Mouse (Mus musculus) midbrain, postnatal 0 days (tissue): Measurements from ENCODE around the gene Fam229b. TPM values are rescaled to one million over a fixed set of nuclear protein-coding genes. Genes with fewer than 3 reads are reported as not detected.
A peak's percentile ranks its signal among the peaks of the same experiment; 100 is the strongest.

Experiments
- ATAC-seq: fragments of 200-750 bp; cut with Nextera tagmentation; 2 replicates; pipeline ENCODE4 v1.8.0; 2017; ENCODE audit warnings: moderate number of reproducible peaks, mild to moderate bottlenecking, moderate TSS enrichment, moderate library complexity; ENCODE audit not compliant: low FRiP score
- DNase-seq: peaks from one replicate; pipeline ENCODE4 v3.0.0-alpha.2; 2015; ENCODE audit warnings: low spot score
- H3K27ac ChIP-seq: fragments of 300-500 bp; sonication (generic); 2 replicates; pipeline ENCODE4 v1.5.1; 2014; ENCODE audit warnings: low read depth, mild to moderate bottlenecking, low read length, mixed read lengths
- H3K27me3 ChIP-seq: fragments of 300-500 bp; sonication (generic); 2 replicates; pipeline ENCODE4 v1.6.1; 2014; ENCODE audit warnings: low read length, control low read depth, mixed read lengths; ENCODE audit not compliant: insufficient read depth
- H3K36me3 ChIP-seq: fragments of 300-500 bp; sonication (generic); 2 replicates; pipeline ENCODE4 v1.6.1; 2014; ENCODE audit warnings: low read length, control low read depth, mixed read lengths; ENCODE audit not compliant: insufficient read depth
- H3K4me1 ChIP-seq: fragments of 300-500 bp; sonication (generic); 2 replicates; pipeline ENCODE4 v1.6.1; 2014; ENCODE audit warnings: mild to moderate bottlenecking, control low read depth, antibody characterized with exemption, low read length, mixed read lengths; ENCODE audit not compliant: insufficient read depth
- H3K4me2 ChIP-seq: fragments of 300-500 bp; sonication (generic); 2 replicates; pipeline ENCODE4 v1.6.1; 2014; ENCODE audit warnings: low read depth, mild to moderate bottlenecking, low read length, mixed read lengths; ENCODE audit not compliant: poor library complexity, severe bottlenecking
- H3K4me3 ChIP-seq: fragments of 300-500 bp; sonication (generic); 2 replicates; pipeline ENCODE4 v1.5.1; 2014; ENCODE audit warnings: low read depth, mild to moderate bottlenecking, low read length, moderate library complexity
- H3K9ac ChIP-seq: fragments of 300-500 bp; sonication (generic); replicated peaks from 2 replicates; pipeline ENCODE4 v1.6.1; 2014; ENCODE audit warnings: mild to moderate bottlenecking, low read length, moderate library complexity, mixed read lengths; ENCODE audit not compliant: poor library complexity, severe bottlenecking
- H3K9me3 ChIP-seq: fragments of 300-500 bp; sonication (generic); 2 replicates; pipeline ENCODE4 v1.6.1; 2016; ENCODE audit warnings: low read length, control low read depth
- CTCF ChIP-seq: IDR thresholded peaks from 2 replicates; pipeline ENCODE4 v1.5.1; 2016; ENCODE audit warnings: antibody characterized with exemption, mild to moderate bottlenecking
- WGBS: fragments of 180-500 bp; shearing (Covaris S2); extraction: QIAGEN DNeasy Blood & Tissue Kit; methylation state at CpG from one replicate; pipeline ENCODE4 v1.1.7; 2014; 5-methylcytosine and 5-hydroxymethylcytosine counted together
- polyA plus RNA-seq: library from polyadenylated mRNA; unstranded; fragments of >200 nt; fragmentation: Nextera tagmentation; extraction: Ambion mirVana; gene quantifications from 2 replicates; pipeline ENCODE4 v1.2.1, GENCODE M21; 2015
- total RNA-seq: library from RNA; depleted of rRNA; stranded (reverse); fragments of >200 nt; gene quantifications from 2 replicates; pipeline ENCODE4 v1.2.3, GENCODE M21; 2014

Fam229b gene
- total and polyA plus RNA-seq, 2 experiments from 2014 or later: 15.3 to 44.6 TPM

- under 1% methylated on average over 19 of the region's 19 CpGs for WGBS
- Histone ChIP-seq H3K9ac (peak overlapping the region; percentile 74), H3K4me2 (peak overlapping the region; percentile 63), H3K27ac (peak overlapping the region; percentile 99), H3K27me3 (no peaks in the 10 kb centered on the region), H3K4me1 (peaks cover 9% of the 10 kb centered on the region), H3K36me3 (no peaks in the 10 kb centered on the region), H3K9me3 (no peaks in the 10 kb centered on the region), H3K4me3 (peak overlapping the region; percentile 38)
- peak; percentile 93 for ATAC-seq
- DNase-seq: peak; percentile 96
- peak; percentile 99 for TF ChIP-seq CTCF
Observed at GRCm38 (mm10) chr10:39171134-39171533, 37.4 kb upstream of the Fam229b start.

DNA sequence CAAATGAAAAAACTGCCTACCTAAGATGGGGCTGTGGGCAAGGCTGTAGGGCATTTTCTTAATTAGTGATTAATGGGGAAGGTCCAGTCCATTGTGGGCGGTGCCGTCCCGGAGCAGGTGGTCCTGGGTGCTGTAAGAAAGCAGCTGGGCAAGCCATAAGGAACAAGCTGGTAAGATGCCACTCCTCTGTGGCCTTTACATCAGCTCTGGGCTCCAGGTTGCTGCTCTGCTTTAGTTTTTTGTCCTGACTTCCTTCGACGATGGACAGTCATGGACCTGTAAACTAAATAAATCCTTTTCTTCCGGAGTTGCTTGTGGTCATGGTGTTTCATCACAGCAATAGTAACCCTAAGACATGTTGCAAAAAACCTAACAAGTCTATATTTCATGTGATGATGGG is 37.0 kb upstream of the Fam229b start:
- no peaks in the 10 kb centered on the region for H3K36me3 ChIP-seq
- 0 out of 2 replicates have a peak overlapping the region, but pooled peaks have one; percentile 50 for H3K9ac ChIP-seq
- 10% methylated on average over 6 of the region's 6 CpGs for WGBS
- no peak for TF ChIP-seq CTCF
- DNase-seq (no peak), ATAC-seq (peak; percentile 0; the same call in 1 of the 2 replicates)
- no peaks in the 10 kb centered on the region for H3K27me3 ChIP-seq
- H3K9me3 ChIP-seq: no peaks in the 10 kb centered on the region
- H3K27ac ChIP-seq: peak overlapping the region; percentile 57
- H3K4me3 ChIP-seq: peak overlapping the region; percentile 8; the same call in 1 of the 2 replicates
- H3K4me1 ChIP-seq: peaks cover 9% of the 10 kb centered on the region
- peak overlapping the region; percentile 63 for H3K4me2 ChIP-seq

DNA sequence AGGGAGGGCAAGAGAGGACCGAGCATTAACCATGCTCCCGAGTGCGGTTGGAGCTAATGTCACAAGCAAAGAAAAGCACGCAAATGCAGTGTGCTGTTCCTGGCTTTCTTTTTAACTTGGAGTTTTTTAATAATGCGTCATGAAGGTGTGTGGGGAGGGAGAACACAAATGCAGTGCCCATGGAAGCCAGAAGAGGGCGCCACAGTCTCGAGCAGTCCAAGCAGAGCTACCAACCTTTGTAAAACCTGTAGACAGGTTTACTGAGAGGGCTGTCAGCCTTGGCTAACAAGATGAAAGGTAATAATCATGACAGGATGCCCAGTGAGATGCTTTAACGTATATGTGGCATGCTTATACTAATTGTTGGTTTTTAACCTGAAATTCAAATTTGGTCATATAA is 36.5 kb upstream of the Fam229b start:
- 0 out of 2 replicates have a peak, but pooled peaks have one; percentile 17 for ATAC-seq
- WGBS: 5% methylated on average over 8 of the region's 8 CpGs
- Histone ChIP-seq H3K36me3 (no peaks in the 10 kb centered on the region), H3K4me2 (peak overlapping the region; percentile 63), H3K4me3 (no peak overlapping the region), H3K4me1 (peaks cover 13% of the 10 kb centered on the region), H3K9me3 (no peaks in the 10 kb centered on the region), H3K27ac (peak overlapping the region; percentile 57), H3K9ac (peak overlapping the region; percentile 19; the same call in 1 of the 2 replicates), H3K27me3 (no peaks in the 10 kb centered on the region)
- TF ChIP-seq CTCF: peak; percentile 95
- DNase-seq: peak; percentile 83

DNA sequence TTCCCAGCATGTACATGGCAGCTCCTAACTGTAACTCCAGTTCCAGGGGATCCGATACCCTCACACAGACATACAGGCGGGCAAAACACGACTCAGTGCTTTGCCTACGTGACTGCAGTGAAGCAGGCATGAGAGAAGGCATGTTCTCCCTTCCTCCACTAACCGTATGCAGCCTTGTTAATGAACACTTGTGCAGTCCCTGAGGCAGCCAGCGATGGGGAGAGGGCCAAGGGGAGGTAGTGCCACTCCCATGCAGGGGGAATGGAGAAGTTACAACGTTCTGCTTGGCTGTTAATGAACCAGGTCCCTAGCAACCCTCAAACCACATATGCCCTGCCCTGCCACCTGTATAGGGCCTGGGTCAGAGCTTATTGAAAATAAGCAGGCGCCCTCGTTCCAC is 35.9 kb upstream of the Fam229b start:
- H3K27me3 ChIP-seq: no peaks in the 10 kb centered on the region
- H3K4me3 ChIP-seq: no peak overlapping the region
- 0 out of 2 replicates have a peak overlapping the region, but pooled peaks have one; percentile 18 for H3K27ac ChIP-seq

DNA sequence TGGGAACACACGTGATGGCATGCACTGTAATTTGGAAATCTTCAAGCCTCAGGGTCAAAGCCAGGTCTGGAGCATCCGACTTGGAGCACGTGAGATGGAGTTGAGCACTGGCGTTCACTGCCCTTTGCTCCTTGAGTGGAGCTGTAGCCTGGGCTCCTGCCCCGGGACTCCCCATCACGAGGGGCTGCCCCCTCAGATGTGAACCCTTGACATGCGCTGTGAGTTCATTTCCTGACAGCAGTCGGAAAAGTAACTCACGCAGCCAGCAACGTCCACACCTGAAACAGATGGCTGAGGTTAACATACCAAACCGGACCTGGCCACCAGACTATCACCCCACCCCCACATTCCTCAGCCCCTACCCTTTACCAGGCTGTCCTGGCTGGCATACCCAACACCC is 33.9 kb upstream of the Fam229b start:
- ATAC-seq (no peak), DNase-seq (no peak)
- Histone ChIP-seq H3K36me3 (no peaks in the 10 kb centered on the region), H3K4me1 (peaks cover 15% of the 10 kb centered on the region), H3K9ac (no peak overlapping the region), H3K4me3 (no peak overlapping the region), H3K27me3 (no peaks in the 10 kb centered on the region), H3K9me3 (no peaks in the 10 kb centered on the region), H3K4me2 (no peak overlapping the region), H3K27ac (no peak overlapping the region)
- WGBS: 91% methylated on average over 11 of the region's 11 CpGs
- TF ChIP-seq CTCF: no peak

More for the DNA sequence above, 35.9 kb upstream of the Fam229b start:
- no peak for TF ChIP-seq CTCF
- H3K4me1 ChIP-seq: peaks cover 15% of the 10 kb centered on the region
- peak overlapping the region; percentile 23 for H3K4me2 ChIP-seq
- H3K9ac ChIP-seq: peak overlapping the region; percentile 19; the same call in 1 of the 2 replicates
- DNase-seq (no peak), ATAC-seq (no peak)
- H3K9me3 ChIP-seq: no peaks in the 10 kb centered on the region
- no peaks in the 10 kb centered on the region for H3K36me3 ChIP-seq
- 47% methylated on average over 9 of the region's 9 CpGs for WGBS

DNA sequence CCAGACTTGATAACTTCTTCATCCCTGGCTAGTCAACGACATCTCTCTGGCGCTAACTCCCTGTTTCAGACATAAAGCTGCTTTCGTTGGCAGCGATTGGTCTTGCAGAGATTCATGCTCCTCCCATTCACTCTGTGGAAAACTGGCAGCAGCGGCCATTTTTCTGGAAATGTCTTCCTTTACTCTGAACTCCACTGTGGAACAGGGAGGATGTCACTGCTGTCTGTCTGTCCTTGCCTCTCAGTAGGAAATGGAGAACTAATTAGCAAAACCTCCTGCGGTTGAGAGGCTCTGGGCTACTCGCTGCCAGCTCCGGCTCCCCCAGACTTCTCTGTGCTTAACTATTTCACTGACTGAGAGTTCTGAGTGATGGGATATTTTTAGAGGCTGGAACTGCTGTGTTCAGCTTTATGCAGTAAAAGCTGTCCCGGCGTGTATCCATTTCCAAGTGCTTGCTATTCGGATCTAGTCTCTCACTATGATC is 32.0 kb upstream of the Fam229b start:
- 4% methylated on average over 11 of the region's 11 CpGs for WGBS

More for the DNA sequence above, 32.0 kb upstream of the Fam229b start:
- H3K9ac ChIP-seq: peak overlapping the region; percentile 63
- no peak for TF ChIP-seq CTCF
- DNase-seq (peak; percentile 90), ATAC-seq (peak; percentile 66)
- peaks cover 12% of the 10 kb centered on the region for H3K4me1 ChIP-seq
- H3K27me3 ChIP-seq: no peaks in the 10 kb centered on the region
- H3K27ac ChIP-seq: peak overlapping the region; percentile 93
- H3K9me3 ChIP-seq: no peaks in the 10 kb centered on the region
- peak overlapping the region; percentile 33 for H3K4me3 ChIP-seq
- peak overlapping the region; percentile 52 for H3K4me2 ChIP-seq
- H3K36me3 ChIP-seq: no peaks in the 10 kb centered on the region
